Mouse (Mus musculus) left cerebral cortex, postnatal 14 days (tissue): Measurements from ENCODE around the gene Map2. TPM values are rescaled to one million over a fixed set of nuclear protein-coding genes. Genes with fewer than 3 reads are reported as not detected.

Source experiments
- DNase-seq, 2 experiments: peaks; one replicate each; pipeline ENCODE4 v3.0.0; 2021 to 2022; ENCODE audit warnings: low spot score in 2 of 2, mixed read lengths in 1 of 2
- intact Hi-C: fragments of 180-260 bp; cut with DNase I; formaldehyde crosslinking; loops from one replicate; pipeline ENCODE4 v1.15.1; 2025
- total RNA-seq, 2 experiments: library from RNA; stranded (reverse); gene quantifications; 2 replicates each; pipeline ENCODE4 v1.2.3; 2021

Gene Map2
- total RNA-seq, 2 experiments from 2014 or later: 919 to 976 TPM

- intact Hi-C loops: no loop called here
- no peak for DNase-seq
Observed at GRCm38 (mm10) chr1:66456580-66456979, 281.5 kb downstream of the Map2 start.

DNA sequence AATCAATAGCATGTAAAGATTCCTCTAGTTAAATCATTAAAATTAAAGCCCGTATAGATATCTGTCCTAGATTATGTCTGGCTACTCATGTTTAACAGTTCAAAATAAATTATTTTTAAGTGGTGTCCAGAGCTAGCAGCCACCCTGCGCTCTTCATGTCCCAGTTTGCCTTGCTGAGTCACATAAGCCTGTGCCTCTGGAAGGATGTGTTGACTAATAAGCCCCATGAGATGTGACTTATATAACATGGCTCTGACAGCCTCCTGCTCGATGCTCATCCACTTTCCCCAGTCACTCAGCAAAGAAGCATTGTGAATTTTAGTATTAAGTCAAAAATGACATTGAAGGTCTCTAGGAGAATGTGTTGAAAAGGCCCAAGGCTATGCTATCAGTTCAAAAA, 282.7 kb downstream of the Map2 start:
- no peak for DNase-seq
- intact Hi-C loops: no loop called here

DNA sequence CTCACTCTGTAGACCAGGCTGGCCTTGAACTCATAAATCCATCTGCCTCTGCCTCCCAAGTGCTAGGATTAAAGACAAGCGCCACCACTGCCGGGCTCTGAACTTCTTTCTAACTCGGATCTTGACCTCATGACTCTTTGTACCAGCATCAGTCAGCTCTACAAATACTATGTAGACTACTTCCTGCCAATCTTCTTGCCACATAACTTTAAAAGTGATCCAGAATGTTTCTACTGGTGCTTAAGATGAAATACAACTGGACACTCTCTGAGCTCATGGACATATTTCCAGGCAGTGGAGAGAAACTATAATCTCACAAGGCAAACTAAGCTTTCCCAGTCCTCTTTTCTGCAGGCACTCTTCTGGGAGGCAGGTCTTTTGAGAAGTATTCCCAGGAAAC, 284.3 kb downstream of the Map2 start:
- intact Hi-C loops: no loop called here
- no peak for DNase-seq

DNA sequence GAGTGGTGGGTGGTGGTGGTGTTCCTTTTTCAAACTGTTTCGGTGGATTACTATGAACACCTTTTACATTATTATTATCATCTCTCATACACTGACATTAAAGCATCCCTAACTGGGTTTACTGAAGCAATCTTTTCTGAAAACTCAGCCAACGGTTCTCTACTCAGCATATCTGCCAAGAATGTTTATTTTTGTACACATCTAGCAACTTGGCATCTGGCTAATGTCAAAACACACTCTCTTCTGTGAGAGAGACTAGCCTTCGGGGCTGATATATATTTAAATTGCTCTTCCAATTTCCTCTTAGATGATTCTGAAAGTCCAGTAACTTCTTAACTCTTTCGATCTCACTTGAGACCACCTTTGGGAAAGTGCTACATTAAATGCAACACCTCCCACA, 285.8 kb downstream of the Map2 start:
- no peak for DNase-seq
- intact Hi-C loops: no loop called here

DNA sequence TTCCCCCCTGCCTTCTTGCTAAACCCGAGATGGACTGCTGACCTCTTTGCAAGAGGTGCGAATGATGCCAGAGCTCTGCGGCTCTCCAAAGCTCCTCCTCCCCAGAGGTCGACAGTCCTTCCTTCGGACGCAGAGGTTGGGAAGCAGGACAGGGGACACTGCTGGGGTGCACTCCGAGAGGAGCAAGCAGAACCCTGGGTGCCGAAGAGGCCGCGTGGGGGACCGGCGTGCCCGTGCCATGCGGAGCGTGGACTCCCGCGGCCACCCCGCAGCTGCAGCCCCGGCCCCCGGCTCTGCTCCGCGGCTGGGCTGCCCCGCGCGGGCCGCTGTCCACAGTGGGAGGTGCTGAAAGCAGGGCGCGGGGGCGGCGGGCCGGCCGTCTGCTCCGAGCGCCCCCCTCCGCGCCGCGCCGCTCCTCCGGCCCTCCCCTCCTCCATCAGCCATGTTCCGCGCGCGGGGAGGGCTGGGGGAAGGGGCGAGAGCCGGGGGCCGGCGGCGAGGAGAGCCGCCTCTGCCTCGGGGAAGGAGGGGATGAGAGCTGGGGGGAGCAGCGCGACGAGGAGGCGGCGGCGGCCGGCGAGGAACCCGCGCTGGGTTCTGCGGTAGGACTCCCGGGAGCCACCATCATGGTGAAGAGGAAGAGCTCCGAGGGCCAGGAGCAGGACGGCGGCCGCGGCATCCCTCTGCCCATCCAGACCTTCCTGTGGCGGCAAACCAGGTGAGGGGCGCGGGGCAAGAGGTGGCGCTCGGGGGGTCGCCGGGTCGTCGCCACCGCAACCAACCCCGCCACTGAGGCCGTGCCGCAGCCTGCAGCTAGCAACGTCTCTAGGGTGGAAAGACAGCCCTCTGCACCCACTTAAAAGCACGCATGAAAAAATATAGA, 293.0 kb downstream of the Map2 start, which contains the start of gene Unc80:
Unc80 (plus strand) TSS at position 547 of the 883 bp plus-strand sequence.
- DNase-seq: peak; percentile 61 to 66
- intact Hi-C loops: no loop called here

DNA sequence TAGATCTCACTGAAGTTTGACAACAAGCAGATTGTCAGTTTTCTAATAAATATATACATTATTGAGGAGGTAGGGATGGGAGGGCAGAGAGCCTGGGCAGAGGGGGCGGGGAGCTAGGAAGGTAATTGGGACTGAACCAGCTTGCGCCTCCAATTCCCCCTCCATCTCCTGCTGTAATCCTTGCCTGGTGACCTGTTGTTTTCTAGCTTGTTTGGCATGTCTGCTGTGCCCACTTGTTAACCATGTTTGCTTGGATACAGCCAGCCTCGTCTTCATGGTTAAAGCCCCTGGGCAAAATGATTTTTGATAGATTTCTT, 293.6 kb downstream of the Map2 start:
- no peak for DNase-seq
- intact Hi-C loops: no loop called here

DNA sequence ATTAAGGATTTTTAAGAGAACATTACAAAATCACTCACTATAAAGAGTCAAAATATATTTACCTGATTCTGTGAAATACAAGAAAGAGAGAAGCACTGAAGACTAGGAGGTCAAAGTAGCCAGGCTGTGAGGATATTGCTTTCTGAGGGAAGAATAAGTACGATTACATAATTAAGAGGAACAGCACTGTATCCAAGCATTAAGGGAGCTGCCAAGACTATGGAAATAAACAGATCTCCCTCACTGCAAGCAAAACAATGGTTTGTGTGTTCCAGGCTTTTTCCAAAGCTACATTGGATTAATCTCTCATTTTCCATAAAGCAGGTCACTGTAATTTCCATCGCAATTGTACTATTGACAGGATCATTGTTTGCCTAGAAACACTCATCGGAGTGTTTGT, 307.7 kb downstream of the Map2 start:
- no peak for DNase-seq
- intact Hi-C loops: no loop called here

Other genes starting within 250 kb of the Map2 start
- not detected for gene Crygf, start 248.8 kb upstream of the Map2 start, total RNA-seq